Mouse (Mus musculus) stomach, postnatal 0 days (tissue): ENCODE measurements around the gene Zfp740.

Experiments used
- CTCF ChIP-seq: IDR thresholded peaks from 2 replicates; pipeline ENCODE4 v1.5.1; 2016; ENCODE audit warnings: antibody characterized with exemption, low read depth, mild to moderate bottlenecking, moderate library complexity
- EP300 ChIP-seq: optimal IDR thresholded peaks from 2 replicates; pipeline ENCODE3; 2016; ENCODE audit warnings: antibody characterized with exemption

- TF ChIP-seq CTCF (no peak), EP300 (no peak)
These were observed 11.1 kb downstream of the Zfp740 start for GRCm38 (mm10) chr15:102214132-102214531.
